Mouse (Mus musculus) retina, postnatal 1 day (tissue): ENCODE measurements at regions not wholly inside any gene's neighbourhood (a gene's known extent, or its start where the extent isn't known, plus 50 kb on each side); places are given as distances from the start of the nearest gene placed in this dataset.

Source experiments
- DNase-seq: peaks from one replicate; pipeline ENCODE4 v3.0.0-alpha.2; 2012

DNA sequence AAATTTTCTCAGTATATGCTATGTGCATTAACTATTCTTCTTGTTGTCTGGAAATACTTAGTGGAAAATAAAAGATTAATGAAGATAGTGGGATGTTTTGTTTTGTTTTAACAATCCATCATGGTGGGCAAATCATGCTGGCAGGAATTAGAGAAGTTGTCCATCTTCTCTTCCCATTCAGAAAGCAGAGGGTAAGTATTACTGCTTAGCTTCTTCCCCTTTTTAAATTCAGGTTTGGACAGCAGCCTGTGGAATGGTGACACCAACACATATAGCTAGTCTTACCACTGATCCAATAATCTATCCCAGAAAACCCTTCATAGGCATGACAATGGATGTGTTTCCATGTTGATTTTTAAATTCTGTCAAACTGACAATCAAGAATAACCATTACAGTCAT, 467.9 kb upstream of the Mef2c start:
- DNase-seq = no peak

DNA sequence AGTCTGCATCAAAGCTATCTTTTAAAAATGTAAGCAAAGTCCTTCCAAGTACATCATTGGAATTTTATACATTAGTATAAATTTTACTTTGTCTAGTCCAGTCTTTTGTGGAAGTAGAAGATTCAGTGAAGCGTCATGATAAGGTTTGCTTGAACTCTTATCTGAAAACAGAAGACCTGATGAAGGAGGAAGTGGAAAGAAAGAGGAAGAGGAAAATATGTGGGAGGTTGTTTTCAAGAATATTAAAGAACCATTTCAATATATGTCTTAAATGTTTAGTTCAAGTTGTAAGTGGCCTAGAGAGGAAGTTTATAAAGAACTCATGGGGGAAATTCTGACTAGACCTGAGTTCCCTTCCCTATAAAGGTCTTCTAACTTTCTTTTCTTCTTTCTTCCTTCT, 462.3 kb upstream of the Mef2c start:
- DNase-seq = no peak

DNA sequence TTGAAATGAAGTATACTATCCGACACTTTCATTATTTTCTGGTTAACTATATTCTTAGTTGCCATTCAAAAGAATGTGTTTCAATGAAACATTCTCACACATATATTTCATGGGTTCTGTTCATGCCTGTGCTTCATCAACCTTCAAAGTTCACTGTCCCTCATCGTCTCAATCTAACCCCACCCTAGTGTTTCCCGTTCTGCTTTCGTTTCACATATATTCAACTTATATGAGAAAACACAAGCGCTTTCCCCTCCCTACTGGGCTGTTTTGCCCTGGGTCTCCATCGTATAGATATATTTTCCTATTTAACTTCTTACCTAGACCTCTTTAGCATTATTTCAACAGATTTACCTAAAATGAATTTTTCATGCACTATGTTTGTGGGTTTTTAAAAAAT, 458.3 kb upstream of the Mef2c start:
- no peak for DNase-seq

DNA sequence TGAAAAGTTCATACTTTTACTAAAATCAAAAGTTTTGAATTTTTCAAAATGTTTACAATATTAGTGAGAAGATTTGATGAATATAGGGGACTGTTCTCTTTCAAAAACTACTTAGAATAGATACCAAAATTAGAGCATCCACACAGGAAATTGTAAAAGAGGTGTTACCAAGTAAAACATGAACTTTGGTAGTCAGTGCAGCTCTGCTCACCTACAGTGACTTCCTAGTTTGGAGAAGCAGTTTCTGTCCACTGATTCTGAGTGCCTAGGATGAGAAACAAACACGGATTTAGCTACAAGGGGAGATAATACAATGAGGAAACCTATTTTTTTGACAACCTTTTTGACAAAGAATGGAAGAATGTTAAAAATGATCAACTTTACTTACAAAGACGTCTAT, 457.9 kb upstream of the Mef2c start:
- DNase-seq = no peak

DNA sequence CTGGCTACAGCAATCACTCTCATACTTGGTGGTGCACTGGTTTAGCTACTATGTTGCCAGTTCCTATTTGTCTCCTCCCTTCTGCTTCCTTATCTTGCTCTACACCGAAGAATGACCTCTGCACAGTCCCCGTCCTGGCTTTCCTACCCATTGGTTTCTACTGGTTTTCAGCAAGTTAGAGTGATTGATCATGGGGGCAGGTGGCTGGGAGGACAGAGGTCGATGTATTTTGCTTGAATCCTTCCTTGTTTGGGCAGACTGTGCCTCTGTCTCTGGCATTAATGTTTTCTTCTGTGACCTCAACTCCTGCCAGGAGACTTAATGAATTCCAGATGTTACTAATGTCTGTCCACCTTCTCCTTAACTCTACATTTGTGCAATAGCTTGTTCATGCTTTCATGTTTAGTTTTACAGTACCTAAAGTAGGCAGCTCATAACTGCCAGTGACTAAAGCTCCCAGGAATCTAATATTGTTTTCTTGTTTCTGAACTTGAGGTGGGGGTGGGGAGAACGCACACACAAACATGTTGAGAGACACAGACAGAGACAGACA, 457.2 kb upstream of the Mef2c start:
- DNase-seq = no peak

DNA sequence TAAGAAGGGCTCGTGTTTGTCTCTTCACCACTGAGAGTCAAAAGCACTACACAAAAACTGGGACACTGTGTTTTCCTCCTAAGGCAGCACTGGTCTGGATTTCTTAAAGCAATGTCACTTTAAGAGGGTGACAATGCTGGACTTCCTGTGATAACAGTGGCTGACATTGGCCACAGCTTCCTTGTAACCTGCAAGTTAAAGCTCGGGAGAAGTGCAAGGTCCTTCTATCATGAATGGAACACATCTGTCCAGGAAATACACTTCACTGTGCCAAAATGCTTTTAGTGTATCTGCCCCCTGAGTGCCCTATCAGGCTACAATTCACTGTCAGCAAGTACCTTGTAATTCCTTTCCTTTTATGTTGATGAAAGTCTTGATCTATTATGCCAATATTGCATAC, 448.0 kb upstream of the Mef2c start:
- no peak for DNase-seq

DNA sequence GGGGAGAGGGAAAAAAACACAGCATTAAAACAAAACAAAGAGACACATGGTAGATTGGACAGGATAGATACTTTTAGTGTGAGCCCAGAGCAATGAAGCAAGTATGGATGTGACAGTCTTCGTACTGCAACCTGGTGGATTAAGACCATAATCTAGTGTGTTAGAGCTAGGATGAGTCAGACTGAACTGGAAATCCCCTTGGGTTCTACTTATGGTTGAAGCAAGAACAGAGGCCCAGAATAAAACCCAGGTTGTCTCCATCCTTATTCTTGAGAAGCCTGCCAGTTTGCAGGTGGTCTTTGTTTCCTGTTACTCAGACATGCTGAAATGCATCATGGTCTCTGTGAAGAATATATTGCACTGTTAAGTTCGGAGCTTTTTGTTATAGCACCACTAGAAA, 447.4 kb upstream of the Mef2c start:
- DNase-seq = no peak

DNA sequence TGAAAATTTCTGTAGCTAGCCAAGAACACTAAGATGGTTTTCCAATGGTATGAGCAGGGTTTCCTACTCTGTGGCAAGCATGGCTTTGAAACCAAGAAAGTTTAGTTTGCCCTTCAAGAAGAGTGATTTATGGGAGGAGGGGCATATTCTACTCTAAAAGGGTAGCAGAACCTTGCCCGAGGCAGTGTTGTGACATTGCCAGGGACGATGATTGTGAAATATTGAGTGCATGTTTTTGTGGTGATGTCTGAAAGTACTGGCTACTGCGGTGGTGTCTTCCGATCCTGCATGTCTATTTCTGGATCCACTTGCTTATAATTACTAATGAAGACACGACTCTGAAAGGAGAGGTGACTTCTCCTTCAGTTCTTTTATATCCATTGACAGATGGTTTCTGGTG, 439.1 kb upstream of the Mef2c start:
- no peak for DNase-seq

DNA sequence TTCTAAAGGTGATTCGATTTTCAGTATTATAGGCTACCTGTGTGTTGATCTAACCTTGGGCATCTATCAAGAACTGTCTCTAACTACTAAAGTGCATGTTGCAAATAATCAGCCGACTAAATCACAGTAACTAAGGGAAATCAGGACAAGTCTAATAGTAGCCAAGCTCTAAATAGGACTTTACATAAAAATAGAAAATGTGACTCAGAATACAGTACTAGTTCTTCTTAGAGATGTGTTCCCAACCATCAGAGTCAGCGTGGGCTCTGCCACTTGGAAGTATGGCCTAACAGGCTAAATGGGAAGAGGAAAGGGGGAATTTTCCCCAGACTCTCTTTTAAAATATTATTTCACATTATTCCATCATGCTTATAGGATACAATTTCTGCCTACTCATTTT, 438.6 kb upstream of the Mef2c start:
- DNase-seq = no peak

DNA sequence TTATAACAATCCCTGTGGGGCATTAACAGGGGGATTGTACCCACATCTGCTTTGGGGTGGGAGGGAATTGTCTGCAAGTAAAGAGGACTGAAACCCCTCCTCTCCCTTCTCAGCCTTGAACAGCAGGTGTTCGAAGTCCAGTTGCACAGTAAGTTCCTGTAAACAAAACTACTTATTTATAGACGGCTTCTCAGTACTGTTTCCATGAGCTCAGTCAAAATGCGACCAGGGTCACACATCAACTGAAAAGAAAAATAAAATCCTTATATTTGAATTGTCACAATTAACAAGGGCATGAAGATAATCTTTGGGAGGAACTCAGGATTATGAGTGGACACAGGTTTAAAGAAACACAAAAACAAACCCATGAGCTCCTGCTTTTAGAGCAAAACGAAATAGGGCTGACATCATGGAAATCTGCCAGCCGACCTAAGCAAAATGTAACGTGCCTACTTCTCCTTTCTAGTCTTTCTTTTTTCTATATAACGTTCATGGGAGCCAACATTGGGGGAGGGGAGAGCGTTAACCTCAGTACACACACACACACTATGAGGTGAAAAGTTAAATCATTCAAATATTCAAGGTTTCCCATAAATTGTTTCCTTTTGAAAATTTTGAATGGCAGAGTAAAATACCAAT, 437.6 kb upstream of the Mef2c start:
- DNase-seq = no peak

DNA sequence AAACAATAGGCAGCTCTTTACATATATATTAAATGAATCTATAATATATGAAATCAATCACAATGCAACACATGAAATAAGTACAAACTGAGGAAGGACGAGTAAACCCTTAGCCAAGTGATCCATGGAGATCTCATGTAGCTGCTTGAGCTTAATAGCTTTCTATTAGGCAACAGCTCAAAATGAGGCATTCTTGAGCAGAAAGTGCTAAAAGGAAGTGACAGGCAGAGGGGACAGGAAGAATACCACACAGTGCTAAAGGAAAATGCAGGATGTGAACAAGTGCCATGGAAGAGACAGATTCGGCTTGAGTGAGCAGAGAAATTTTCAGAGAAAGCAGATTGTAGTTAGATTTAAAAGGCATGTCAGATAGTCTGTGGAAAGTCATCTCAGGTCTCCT, 436.3 kb upstream of the Mef2c start:
- DNase-seq = peak; percentile 2

DNA sequence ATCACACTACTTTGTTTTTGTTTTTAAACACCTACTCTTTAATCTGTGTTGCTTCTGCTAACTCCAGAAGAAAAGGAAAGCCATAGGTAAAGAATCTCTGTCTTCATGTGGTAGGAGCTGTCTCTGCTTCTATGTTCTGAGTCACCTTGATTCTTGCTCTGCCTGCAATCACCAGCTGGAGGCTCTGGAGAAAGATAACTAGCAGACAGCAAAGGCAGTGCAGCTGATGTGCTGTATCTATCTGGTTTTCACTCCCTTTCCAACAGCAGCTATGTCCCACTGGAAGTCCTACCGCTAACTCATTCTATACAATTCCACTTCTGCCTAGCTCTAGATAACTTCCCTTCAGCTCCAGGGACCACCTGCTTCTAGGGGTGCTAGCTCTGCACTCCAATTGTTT, 435.2 kb upstream of the Mef2c start:
- DNase-seq = no peak

DNA sequence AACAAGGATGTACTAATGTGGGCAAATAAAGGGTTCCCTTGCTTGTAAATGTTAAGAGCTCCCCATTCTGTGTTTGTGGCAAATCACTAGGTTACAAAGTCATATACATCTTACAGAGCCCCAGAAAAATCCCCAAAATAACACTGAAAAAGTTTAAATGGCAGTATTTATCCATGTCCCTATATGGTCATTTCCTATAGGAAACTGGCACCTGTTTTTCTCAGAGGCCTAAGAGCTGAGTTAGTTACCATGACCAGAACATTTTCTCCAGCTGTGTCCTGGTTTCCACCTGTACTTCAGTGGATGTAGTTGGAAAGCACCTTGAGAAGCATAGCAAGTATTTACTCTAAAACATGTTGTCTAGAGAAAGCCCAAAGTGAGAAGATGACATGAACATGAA, 434.5 kb upstream of the Mef2c start:
- no peak for DNase-seq

DNA sequence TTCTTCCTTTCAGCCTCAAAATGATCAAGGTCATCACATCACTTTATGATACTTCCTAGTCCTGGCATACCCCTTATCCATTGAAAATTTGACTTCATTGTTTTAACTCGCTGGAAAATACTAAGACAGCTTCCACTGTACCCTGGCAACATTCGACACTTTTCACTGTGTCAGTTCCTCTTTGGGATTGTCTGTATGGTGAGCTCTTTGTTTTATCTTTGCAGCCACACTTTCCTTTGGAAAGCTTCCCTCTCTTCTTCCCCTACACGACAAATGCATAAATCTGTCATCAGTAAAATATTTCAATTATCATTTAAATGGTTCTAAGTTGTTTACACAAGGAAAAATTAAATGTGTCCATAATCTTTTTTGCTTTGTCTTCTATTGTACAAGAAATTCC, 431.8 kb upstream of the Mef2c start:
- DNase-seq = no peak

DNA sequence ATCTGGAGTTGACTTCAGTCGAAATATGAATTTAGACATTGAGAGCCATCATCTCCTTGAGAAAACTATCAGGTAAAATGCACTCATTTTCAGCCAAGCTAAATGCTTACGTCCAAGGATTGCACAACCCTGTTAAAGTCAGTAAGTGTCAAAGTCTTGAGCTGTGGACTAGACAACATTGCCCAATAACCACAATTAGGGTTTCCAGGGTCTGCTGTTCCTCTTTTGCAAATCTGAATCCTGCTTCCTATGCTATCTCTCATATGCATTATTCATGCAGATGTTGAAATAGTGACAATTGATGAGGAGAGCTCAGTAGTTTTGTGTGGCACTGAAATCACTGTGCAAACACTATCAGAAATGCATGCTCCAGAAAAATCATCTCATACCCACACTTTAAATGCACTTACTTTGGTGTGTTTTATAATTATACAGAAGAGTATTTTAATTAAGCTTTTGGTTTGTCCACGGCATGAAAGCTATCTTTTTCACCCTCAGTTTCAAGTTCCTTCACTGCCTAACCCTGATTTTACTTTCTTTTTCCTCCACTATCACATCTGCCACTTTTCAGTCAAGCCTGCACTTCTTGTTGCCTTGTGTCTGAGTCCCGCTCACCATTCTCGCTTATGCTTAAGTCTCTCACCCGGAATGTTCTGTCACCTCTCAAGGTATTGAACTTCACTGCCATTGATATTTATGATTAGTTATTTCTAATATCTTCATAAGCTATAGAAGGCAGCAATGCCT, 429.4 kb upstream of the Mef2c start:
- no peak for DNase-seq

DNA sequence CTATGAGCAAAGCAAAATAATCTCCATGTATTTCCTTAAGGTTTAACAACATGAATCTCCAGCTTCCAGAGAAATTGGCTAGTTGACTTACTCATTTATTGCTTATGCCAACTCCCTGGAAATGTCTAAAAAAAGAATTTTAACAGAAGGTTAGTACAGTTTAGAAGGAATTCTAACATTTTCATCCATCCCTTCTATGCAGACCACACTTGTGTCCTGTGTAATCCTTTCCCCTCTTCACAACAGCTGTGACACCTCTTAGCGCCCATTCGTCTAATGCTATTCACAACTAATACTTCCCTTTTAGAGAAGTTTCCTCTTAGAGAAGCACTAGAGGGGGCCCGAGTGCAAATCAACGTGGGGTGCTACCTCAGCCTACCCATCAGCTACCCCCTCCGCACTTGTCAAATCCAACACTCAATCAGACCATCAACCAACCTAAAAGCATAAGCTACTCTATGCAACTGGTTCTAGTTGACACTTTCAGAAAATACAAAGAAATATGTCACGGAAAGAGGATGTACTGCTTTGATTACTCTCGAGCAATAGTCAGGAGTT, 428.4 kb upstream of the Mef2c start:
- DNase-seq = no peak

DNA sequence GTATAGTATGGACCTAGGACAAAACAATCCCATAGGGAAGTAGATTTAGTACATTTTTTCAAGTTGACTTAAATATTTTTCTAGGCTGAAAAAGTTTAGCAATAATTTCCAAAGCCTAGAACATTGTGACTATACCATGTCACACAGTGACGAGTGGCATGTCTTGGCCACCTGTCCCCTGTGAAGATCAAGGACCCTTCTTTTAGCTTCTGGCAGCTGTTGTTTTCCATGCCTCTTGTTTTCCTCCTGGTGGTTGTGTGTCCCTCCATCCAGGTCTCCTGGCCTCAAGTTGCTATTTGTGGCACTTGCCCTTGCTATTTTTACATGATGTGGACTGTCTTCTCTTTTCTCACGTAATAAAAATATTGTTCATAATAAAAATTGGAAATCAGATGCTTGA, 427.2 kb upstream of the Mef2c start:
- DNase-seq = no peak

DNA sequence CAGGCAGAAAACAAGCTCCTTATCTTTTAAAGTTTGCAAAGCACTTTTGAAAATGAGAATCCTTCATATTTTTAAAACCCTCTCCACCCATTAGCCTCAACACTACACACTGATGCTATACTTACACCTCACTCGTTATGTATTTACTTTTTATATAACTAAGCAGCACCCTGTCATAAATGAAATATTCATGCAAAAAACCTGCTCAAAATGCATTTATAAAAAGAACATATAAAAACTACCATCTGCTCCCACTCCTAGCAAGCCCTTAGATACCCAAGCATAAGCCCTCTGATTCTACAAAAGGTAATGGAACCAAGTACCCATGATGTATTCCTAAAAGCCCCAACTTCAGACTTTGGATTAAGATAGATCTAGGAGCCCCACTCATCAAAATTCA, 426.7 kb upstream of the Mef2c start:
- no peak for DNase-seq

DNA sequence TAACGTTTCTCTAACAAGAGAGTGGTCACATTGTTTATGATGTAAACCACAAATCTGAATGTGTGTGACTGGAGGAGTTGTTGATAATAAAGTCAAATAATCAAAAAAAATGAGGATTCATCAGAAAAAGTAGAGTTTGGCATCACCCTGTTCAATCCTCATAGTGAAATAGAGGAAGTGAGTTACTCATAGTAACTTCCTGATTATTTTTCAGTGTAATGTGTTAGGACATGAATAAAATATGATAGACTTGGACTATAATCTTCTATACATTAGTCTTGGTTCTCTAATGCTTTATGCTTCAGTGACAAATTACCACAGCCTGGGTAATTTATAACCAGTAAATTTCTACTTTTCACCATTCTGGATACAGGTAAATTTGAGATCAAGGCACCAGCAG, 424.5 kb upstream of the Mef2c start:
- DNase-seq = no peak

DNA sequence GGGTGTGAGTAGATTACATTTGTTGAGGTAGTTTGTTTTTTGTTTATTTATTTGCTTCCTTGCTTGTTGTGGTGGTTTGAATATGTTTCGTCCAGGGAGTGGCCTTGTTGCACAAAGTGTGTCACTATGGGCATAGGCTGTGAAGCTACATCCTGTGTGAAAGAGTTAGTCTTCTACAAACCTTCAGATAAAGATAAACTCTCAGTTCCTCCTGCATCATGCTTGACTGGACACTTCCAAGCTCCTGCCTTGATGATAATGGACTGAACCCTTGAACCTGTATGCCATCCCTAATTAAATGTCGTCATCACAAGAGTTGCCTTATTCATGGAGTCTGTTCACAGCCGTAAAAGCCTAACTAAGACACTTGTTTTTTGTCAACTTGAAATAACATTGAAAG, 418.9 kb upstream of the Mef2c start:
- DNase-seq = no peak

DNA sequence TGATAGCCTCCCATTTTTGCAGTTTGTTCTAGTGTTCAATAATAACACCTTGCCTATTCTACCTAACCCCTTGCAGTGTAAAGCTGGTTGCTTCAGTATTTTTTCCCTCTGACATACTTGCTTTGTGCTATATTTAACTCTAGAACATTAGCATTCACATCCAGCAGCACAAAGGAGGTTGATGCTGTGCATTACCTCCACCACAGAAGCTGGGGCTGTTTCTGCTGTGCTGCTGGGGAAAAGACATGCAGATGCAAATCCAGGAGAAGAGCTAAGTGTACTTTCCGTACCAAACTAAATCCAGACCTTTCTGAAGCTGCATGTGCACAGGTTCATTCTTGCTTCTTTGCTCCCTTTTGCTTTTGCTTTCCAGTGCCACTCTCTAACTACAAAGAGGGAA, 403.9 kb upstream of the Mef2c start:
- no peak for DNase-seq

DNA sequence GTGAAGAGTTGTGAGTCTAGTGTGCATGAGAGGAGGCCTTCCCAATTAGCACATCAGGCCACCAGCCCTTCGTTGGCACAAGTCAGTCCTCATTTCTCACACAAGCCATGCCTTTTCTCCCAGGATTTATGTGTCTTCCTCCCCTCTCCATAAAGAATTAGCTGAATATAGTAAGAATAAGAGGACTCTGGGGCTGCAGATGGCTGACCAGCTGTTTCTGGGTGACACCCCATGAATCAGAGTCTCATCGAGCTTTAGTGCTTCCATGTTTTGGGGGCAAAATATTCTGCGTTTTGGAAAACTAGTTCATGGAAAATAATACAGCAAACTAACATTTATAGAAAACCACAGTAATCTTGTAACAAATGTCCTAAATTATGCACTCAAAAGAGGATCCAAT, 393.2 kb upstream of the Mef2c start:
- DNase-seq = no peak

DNA sequence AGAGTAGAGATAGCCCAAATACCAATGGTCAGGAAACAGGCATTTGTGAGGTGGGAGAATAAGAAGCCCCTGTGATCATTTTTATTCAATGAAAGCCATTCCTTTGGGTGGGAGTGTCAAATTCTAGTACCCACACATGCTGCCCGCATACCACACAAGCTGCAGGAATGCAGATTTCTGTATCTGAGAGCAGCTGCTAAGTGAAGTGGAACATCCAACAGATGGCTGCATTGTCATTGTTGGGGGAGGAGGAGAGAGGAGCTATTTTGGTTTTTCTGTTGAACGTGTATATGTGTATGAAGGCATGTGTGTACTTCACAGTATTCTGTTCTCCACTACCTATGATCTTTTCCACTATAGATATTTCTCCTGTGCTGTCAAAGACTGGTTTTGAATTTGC, 392.3 kb upstream of the Mef2c start:
- DNase-seq = peak; percentile 82

DNA sequence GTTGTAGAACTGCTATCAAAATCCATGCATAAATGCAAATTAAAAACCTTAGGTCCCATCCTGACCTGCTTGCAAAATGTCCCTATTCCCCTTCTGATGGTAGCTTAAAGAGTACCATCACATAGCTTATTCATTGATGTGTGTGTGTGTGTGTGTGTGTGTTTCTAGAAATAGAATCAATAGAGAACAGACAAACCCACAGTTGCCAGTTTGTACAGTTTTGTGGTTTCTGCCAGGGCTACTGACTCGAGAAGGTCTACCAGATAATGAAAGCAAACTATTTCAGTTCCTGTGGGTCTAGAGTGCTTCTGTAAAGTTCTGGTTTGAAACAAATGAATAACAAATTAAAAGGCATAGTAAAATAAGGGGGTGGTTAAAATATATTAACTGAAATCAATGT, 391.5 kb upstream of the Mef2c start:
- no peak for DNase-seq

DNA sequence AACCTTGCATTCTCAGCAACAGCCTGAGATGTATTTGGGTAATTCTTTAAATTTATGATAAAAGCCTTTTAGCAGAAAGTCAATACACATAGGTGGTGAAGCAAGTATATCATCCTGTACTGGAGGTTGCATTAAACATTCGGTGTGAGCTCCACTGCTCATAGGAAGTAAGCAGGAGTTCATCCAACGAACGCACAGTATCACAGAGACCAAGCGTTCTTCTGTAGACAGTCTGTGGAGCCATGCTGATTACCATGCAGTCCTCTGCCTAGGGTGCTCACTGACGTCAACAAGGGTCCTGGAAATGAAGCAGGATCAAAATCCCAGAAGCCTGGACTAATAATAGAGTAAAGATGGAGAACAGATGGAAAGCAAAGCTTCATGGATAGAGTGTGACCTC, 391.1 kb upstream of the Mef2c start:
- DNase-seq = no peak
